Mouse (Mus musculus) lung, embryonic 14.5 days (tissue): Measurements from ENCODE around the gene Fads2. TPM values are rescaled to one million over a fixed set of nuclear protein-coding genes. Genes with fewer than 3 reads are reported as not detected.
A peak's percentile ranks its signal among the peaks of the same experiment; 100 is the strongest.

ENCODE experiments used
- ATAC-seq: fragments of 200-750 bp; cut with Nextera tagmentation; 2 replicates; pipeline ENCODE4 v1.8.0; 2017; ENCODE audit warnings: mild to moderate bottlenecking, moderate TSS enrichment, moderate library complexity; ENCODE audit not compliant: insufficient read depth
- DNase-seq: peaks from one replicate; pipeline ENCODE4 v3.0.0-alpha.2; 2015
- H3K27ac ChIP-seq: fragments of 300-500 bp; sonication (generic); 2 replicates; pipeline ENCODE4 v1.5.1; 2014; ENCODE audit warnings: low read depth, mild to moderate bottlenecking, moderate library complexity
- H3K27me3 ChIP-seq: fragments of 300-500 bp; sonication (generic); 2 replicates; pipeline ENCODE4 v1.6.1; 2014; ENCODE audit warnings: low read length, control low read depth; ENCODE audit not compliant: insufficient read depth
- H3K36me3 ChIP-seq: fragments of 300-500 bp; sonication (generic); 2 replicates; pipeline ENCODE4 v1.6.1; 2014; ENCODE audit warnings: control low read depth; ENCODE audit not compliant: insufficient read depth
- H3K4me1 ChIP-seq: fragments of 300-500 bp; sonication (generic); 2 replicates; pipeline ENCODE4 v1.6.1; 2014; ENCODE audit warnings: antibody characterized with exemption, control low read depth; ENCODE audit not compliant: insufficient read depth
- H3K4me2 ChIP-seq: fragments of 300-500 bp; sonication (generic); 2 replicates; pipeline ENCODE4 v1.6.1; 2014; ENCODE audit warnings: mild to moderate bottlenecking
- H3K4me3 ChIP-seq: fragments of 300-500 bp; sonication (generic); 2 replicates; pipeline ENCODE4 v1.5.1; 2014; ENCODE audit warnings: low read depth, low read length
- H3K9ac ChIP-seq: fragments of 300-500 bp; sonication (generic); 2 replicates; pipeline ENCODE4 v1.6.1; 2014
- H3K9me3 ChIP-seq: fragments of 300-500 bp; sonication (generic); 2 replicates; pipeline ENCODE4 v1.6.1; 2016; ENCODE audit warnings: low read depth, low read length, control low read depth
- CTCF ChIP-seq: IDR thresholded peaks from 2 replicates; pipeline ENCODE4 v1.5.1; 2016; ENCODE audit warnings: antibody characterized with exemption, low read depth
- WGBS: fragments of 180-500 bp; shearing (Covaris S2); extraction: QIAGEN DNeasy Blood & Tissue Kit; methylation state at CpG from one replicate; pipeline ENCODE4 v1.1.7; 2014; 5-methylcytosine and 5-hydroxymethylcytosine counted together
- polyA plus RNA-seq: library from polyadenylated mRNA; unstranded; fragments of >200 nt; fragmentation: Nextera tagmentation; extraction: Ambion mirVana; gene quantifications from 2 replicates; pipeline ENCODE4 v1.2.1, GENCODE M21; 2014

The Fads2 gene
- polyA plus RNA-seq, 1 experiment from 2014 or later = 40.5 TPM

DNA sequence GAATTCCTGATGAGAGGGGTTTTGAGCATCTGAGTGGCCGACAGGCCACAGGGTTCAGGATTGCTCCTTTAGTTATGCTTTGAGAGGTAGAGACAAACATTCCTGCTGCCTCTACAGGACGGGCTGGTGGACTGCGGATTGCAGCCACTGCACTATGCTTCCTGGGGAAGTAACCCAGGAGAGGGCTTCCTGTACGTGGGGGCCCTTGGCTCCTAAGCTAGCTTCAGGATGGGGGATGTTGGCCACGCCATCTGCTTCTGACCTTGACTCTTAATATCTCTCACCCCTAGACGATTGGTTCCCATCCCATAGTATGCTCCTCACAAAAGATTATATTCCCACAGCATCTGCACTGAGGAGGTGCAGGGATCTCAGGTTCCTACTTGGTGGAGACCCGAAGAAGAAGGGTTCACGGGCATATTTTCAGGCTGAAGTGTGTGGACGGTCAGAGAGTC, 78.2 kb downstream of the Fads2 start:
- no peaks in the 10 kb centered on the region for H3K27me3 ChIP-seq
- WGBS = 52% methylated on average over 9 of the region's 9 CpGs
- no peak for TF ChIP-seq CTCF
- no peak overlapping the region for H3K4me3 ChIP-seq
- peak overlapping the region; percentile 83; the same call in 1 of the 2 replicates for H3K27ac ChIP-seq
- peaks cover 21% of the 10 kb centered on the region for H3K4me1 ChIP-seq
- no peaks in the 10 kb centered on the region for H3K9me3 ChIP-seq
- peaks cover 14% of the 10 kb centered on the region for H3K36me3 ChIP-seq
- peak overlapping the region; percentile 21; the same call in 1 of the 2 replicates for H3K4me2 ChIP-seq
- peak; percentile 45 for DNase-seq
- no peak for ATAC-seq
- H3K9ac ChIP-seq = no peak overlapping the region

DNA sequence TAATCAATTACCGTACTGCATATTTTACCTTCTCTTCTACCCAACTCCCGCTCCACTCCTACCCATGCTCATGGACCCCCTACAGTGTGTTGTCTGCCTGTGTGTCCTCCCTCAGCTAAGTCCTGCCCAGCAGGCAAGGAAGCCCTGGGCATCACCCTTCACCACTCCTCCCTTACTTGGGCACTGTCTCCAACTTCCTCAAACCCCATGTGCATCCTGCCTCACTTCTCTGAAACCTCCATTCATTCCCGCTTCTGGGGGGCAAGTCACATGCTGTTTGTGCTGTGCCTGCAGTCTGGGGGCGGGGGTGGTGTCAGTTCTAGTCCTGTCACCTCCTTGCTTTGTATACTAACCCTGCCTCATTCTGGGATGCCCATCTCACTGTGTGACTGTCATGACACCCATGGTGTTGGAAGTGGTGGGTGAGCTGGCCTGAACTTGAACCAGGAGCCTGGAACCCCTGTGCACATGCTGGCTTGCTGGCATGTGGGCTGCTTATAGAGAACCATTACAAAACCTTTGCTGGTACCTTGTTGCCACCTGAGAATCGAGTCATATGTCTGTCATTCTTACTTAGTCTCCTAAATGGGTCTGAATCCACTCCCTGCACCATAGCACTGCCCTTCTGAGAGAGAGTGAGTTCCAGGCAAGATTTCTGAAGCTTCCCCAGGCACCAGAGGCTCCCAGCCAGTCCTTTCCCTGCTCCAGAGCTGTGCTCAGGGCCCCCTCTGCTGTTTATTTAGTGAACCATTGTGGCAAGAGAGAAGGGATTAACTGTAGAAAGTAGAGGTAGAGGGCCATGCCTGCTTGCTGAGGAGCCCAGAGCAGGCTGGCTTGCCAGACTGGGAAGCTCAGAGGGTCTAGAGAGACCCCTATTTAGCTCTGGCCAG, 78.9 kb downstream of the Fads2 start:
- Histone ChIP-seq H3K27ac (peak overlapping the region; percentile 83), H3K9me3 (no peaks in the 10 kb centered on the region), H3K36me3 (peaks cover 8% of the 10 kb centered on the region), H3K9ac (no peak overlapping the region), H3K4me1 (peaks cover 21% of the 10 kb centered on the region), H3K4me3 (no peak overlapping the region), H3K4me2 (peak overlapping the region; percentile 21; the same call in 1 of the 2 replicates), H3K27me3 (no peaks in the 10 kb centered on the region)
- 65% methylated on average over 5 of the region's 5 CpGs for WGBS
- ATAC-seq = no peak; the same call in 1 of the 2 replicates
- peak; percentile 68 for TF ChIP-seq CTCF
- DNase-seq = peak; percentile 83

DNA sequence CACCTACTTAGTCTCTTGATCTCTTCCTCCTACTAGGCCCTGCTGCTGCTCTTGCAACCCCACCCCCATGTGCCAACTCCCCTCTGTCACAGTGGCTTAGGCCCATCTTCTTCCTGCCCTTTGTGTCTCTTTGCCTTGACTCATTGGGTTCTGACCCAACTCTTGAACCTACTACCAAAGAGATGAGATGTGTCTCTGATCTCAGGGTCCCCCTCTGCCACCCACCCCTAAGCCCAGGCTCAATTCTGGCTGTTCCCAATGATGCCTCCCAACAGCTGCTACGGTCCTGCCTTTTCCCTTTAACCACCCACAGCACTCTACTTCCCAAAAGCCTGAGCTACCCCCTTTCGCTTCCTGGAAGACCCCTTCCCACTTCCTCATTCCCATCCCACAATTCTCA, 79.6 kb downstream of the Fads2 start:
- ATAC-seq = no peak
- Histone ChIP-seq H3K36me3 (peaks cover under 1% of the 10 kb centered on the region), H3K4me2 (no peak overlapping the region), H3K4me1 (peaks cover 21% of the 10 kb centered on the region), H3K27me3 (no peaks in the 10 kb centered on the region), H3K9ac (no peak overlapping the region), H3K4me3 (no peak overlapping the region), H3K27ac (no peak overlapping the region), H3K9me3 (no peaks in the 10 kb centered on the region)
- DNase-seq = no peak
- TF ChIP-seq CTCF = no peak
- 84% methylated on average over 2 of the region's 2 CpGs for WGBS

DNA sequence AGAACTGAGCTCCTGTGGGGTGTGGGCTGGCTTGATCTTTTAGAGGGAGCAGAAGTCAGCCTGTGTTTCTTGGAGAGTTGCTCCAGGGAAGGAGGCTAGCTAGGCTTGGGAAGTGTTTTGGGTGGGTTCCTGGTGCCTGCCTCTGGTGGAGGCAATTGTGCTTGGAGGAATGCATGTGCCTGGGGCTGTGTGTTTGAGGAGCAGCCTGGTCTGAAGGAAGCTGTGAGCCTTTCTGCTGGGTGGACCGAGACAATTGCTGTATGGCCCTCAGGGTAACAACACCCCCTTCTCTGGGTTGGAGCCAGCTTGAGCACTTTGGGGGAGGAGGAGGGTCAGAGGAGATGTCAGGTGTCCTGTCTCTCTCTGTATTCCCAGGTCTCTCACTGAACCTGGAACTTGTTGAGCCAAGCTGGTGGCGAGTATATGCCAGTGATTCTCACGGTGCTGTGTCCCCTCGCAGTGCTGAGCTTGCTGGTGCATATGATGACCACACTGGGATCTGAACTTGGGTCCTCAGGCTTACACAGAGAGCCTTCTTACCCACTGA, 82.3 kb downstream of the Fads2 start:
- H3K27ac ChIP-seq = no peak overlapping the region
- peak overlapping the region; percentile 94 for H3K4me2 ChIP-seq
- 54% methylated on average over 4 of the region's 4 CpGs for WGBS
- peak overlapping the region; percentile 64 for H3K4me3 ChIP-seq
- H3K27me3 ChIP-seq = no peaks in the 10 kb centered on the region
- no peak for DNase-seq
- no peak for TF ChIP-seq CTCF
- peaks cover 14% of the 10 kb centered on the region for H3K4me1 ChIP-seq
- no peaks in the 10 kb centered on the region for H3K36me3 ChIP-seq
- ATAC-seq = no peak
- H3K9me3 ChIP-seq = no peaks in the 10 kb centered on the region
- peak overlapping the region; percentile 66; the same call in 1 of the 2 replicates for H3K9ac ChIP-seq

DNA sequence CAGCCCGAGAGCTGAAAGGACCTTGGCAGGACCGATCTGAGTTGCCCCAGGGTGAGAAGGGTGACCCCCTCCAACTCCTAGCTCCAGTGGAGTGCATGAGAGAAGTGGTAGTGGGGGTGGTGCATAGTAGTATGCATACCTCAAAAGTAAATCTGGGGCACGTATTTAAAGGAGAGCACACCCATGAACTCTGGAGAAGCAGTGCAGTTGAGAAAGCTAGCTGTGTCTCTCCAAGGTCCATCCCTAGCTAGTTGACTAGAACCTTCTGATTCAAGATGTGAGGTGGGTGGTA, 83.1 kb downstream of the Fads2 start:
- Histone ChIP-seq H3K9ac (peak overlapping the region; percentile 66), H3K4me3 (peak overlapping the region; percentile 64), H3K4me2 (peak overlapping the region; percentile 94), H3K9me3 (no peaks in the 10 kb centered on the region), H3K4me1 (peaks cover 14% of the 10 kb centered on the region), H3K27ac (peak overlapping the region; percentile 40; the same call in 1 of the 2 replicates), H3K27me3 (no peaks in the 10 kb centered on the region), H3K36me3 (no peaks in the 10 kb centered on the region)
- DNase-seq (no peak), ATAC-seq (peak; percentile 57)
- 0% methylated on average over 3 of the region's 3 CpGs for whole genome bisulfite sequencing
- TF ChIP-seq CTCF = no peak

DNA sequence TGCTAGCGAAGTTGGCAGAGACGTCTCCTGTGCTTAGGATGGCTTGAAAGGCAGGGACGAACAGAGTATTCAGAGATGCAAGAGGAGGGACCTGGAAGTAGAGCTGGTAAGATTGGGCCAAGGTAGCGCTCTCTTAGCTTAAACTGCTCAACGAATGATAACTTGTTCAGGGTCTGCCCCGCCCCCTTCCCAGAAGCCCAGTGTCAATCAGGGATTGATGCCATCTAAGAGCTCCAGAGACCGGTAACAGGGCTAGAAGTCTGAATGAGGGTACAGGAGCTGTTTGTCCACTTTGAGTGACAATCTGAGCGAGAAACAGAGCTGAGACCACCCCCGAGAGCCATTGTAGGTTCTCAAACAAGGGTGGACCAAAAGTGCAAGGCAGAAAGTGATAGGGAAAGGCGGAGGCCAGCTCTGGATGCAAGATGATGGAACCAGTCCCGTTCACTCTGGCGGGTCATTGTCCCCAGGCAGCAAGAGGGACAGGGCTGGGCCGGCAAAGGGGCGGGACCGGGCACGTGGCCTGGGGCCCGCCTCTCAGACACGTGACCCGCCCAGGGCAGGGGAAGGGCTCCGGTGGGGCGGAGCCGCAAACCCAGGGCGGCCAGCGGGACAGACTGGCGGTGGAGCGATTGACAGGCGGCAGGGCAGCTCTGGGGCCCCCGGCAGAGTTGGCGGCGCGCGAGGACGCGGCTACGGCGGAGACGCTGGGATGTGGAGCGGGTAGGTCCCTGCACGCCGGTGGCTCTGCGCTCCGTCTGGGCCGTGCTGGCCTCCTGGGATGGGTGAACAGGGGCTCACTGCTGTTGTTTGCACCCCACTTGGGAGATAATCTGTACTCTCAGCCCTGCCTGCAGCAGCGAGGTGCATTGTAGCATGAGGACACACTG, 83.7 kb downstream of the Fads2 start:
- ATAC-seq (peak; percentile 95), DNase-seq (peak; percentile 96)
- no peaks in the 10 kb centered on the region for H3K36me3 ChIP-seq
- H3K4me1 ChIP-seq = peaks cover 11% of the 10 kb centered on the region
- peak overlapping the region; percentile 64 for H3K4me3 ChIP-seq
- peak overlapping the region; percentile 75 for H3K27ac ChIP-seq
- H3K4me2 ChIP-seq = peak overlapping the region; percentile 94
- WGBS = 6% methylated on average over 44 of the region's 44 CpGs
- no peaks in the 10 kb centered on the region for H3K9me3 ChIP-seq
- no peaks in the 10 kb centered on the region for H3K27me3 ChIP-seq
- no peak for TF ChIP-seq CTCF
- peak overlapping the region; percentile 66 for H3K9ac ChIP-seq
